Mouse (Mus musculus): ENCODE data around the gene Kalrn.

The Kalrn gene

DNA sequence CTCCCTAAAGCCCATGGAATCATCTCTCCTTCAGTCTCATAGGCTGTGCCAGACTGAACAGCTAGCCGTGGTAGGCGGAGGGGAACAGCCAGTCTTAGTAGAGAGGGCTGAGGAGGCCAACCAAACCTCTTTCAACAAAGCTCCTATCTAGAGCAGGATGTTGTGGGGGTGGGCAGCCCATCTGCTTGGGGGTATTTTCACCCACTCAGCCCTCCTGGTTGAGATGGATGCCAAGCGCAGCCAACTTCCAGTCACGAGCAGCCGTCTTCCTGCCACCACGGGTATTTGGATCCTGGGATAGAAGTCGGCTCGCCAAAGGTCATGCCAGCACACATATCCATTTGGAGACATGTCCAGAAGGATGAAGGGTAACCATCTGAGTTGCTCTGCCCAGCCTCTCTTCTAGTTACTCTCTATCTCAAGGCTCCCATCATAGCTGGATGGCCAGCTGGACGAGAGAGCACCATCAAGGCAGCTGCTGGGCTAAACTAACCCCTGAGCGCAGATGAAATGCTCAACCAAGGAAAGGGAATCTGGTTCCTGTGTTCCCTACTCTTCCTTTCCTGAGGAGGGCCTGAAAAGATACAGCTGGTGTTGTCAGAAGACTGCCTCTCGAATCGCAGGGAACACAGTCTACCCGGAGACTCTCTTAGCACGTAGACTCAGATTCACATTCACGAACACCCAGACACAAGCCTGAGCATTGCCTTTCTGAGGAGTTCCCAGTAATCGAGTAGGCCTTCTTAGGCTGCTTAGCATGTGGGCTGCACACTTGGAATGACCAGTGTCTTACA, 331.2 kb downstream of the Kalrn start:
- DNase-seq, result no peak

DNA sequence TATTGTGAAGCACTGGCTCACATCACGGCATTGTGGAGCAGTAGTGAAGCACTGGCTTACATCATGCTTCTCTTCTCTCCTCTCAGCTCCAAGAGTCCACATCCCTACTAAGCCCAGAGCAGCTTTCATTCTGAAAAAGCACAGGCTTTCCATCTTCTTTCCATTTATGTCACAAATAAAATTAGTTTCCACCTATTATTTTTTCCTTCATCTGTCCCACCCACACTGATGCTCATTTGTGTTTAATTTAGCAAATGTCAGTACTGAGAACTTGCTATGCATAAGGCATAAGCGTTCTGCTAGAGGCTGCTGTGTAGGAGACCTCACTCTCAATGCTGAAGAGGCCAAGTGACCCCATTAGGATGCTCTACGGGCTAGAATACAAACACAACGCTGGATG, 333.7 kb downstream of the Kalrn start:
- DNase-seq, result no peak

DNA sequence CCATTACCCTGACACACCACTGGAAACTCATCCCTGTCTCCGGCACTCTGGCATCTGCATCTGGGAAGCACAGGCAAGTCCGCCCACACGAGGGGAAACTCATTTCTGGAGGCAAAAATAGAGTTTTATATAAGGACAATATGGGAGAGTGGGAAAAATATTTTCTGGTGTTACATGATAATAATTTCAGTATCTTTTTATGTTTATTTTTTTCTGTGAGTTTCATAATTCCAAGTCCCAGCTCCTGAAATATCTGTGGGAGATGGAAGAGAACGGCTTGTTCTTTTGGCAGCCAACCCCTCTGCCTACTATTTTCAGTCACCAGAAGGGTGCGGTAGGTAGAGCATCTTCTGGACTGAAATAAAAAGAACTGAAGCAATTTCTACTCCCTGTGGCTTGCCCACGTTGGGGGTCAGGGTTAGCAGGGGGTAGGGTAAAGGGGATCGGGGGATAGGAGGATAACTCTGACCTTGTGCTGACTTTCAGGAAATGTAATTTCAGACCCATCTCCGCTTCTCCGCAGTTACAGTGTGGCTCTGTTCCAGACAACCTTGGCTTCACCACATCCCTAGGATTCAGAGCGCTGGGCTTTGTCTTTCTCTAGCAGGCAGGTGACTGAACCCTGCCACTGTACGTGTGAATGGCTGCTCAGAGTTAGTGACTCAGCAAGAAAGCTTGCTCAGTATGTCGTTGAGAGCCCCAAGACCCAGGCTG, 336.3 kb downstream of the Kalrn start:
- peak; percentile 60 for DNase-seq

DNA sequence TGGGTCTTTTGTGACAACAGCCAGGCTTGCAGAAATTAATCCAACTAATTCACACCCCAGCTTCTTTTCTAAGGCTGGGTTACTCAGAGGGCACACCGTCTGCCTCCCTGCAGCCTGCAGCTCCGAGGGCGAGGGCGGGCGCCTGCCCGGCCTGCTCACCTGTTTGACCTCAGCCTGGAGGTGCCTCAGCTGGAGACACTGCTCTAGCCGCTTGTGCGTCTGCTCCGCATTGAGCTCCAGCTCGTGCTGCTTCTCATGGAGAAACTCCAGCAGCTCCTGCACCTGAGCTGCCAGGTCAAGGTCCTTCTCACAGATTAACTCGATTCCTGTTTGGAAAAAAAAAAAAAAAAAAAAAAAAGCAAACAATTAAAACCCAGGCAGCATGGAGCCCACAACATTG, 338.2 kb downstream of the Kalrn start:
- peak; percentile 9 for DNase-seq

DNA sequence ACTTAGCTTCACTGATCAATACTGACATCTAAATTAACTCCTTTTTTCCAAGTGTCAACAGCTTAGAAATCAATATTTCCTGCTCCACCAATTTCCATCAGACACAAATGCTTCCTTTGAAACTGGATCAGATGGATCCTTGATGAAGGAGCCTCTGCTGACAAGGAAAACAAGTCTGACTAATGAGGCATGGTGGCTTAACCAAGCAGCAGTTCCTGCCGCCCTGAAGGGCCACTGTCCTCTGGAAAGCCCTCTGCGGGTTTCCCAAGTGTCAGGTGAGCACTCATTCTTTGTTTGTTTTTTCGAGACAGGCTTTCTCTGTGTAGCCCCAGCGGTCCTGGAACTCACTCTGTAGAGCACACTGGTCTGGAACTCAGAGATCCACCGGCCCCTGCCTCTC, 341.4 kb downstream of the Kalrn start:
- DNase-seq, result no peak

DNA sequence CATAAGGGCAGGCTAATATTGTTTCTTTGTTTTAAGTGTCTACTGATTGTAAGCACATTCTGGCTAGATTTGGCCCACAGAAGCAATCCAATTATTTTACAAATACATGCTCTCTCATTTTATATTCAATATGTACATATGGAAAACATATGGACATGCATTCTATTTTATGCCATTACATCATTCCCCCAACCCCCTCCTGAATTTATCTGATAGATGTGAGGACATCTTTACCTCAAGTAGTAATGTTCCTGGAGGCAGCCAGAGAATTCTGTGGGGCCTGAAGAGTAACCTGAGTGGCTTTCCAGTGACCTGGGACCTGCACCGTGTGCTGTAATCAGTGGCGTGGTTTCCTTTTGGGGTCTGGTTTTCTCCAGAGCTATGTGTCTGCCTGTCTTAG, 342.2 kb downstream of the Kalrn start:
- DNase-seq, result no peak

DNA sequence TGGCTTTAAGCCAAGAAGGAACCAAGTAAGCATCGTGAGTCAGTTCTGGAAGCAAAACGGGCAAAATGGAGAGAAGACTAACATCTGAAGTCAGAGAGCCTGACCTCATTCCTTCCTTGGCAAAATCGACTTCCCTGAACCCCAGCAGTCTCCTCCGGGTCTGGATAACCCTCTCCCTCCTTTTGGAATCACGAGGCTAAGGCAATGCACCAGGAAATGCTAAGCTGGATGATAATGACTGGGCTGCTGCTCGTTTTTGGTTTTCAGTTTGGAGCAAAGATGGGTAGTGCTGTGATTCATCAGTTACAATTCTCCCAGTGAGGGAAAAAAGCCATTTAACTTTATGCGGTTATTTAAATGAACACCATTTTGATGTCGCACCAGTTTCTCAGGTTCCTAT, 344.0 kb downstream of the Kalrn start:
- no peak for DNase-seq

DNA sequence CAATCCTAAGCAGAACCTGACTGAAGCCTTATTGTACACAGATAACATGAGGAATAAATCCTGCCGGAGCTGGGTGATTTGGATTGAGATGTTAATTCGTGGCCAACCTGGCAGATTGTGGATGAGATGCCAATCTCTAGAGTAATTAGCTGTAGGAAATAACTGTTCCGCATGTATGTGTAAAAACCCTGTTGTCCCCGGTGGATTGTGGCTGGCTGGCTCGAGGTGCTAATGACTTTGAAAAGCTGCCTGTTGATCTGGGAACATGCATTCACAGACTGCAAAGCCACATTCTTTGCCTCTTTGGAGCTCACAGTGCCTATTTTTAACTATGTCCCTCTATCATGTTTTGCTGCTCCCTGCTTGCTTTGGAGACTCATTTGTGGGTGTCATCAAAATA, 344.7 kb downstream of the Kalrn start:
- no peak for DNase-seq

DNA sequence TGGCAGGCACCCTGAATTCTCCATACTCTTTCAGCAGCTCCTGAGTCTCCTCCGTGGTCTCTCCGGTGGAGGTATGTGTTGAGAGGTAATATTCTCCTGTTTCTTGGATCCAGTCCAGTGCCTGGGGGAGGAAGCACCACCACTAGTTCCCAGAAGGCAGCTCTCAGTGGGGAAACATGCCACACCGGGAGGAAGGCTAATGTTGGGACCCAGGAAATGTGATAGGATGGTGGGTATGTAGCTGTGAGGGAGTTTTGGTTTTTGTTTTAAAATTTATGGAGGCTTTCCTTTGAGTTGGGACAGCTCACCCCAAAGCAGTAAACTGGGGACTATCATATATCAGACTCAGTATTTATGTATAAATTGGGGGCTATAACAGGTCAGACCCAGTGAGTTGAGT, 361.2 kb downstream of the Kalrn start:
- no peak for DNase-seq

DNA sequence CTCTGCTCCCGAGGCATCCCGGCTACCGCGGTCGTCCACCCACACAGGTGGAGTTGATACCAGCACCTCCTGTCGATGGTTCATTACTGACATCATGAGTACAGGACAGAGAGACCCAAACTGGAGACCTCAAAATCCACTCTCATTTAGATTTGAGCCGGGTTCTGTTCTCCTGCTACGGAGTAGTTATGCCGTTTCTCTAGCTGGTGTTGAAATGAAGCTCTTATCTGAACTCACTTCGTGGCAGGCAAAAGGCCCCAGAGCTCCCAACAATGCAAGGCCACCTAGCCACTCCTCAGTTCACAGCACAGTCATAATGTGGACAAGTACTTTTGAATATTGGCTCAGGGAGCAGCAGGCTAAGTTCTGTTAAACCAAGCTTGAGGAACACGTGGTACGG, 362.1 kb downstream of the Kalrn start:
- no peak for DNase-seq

DNA sequence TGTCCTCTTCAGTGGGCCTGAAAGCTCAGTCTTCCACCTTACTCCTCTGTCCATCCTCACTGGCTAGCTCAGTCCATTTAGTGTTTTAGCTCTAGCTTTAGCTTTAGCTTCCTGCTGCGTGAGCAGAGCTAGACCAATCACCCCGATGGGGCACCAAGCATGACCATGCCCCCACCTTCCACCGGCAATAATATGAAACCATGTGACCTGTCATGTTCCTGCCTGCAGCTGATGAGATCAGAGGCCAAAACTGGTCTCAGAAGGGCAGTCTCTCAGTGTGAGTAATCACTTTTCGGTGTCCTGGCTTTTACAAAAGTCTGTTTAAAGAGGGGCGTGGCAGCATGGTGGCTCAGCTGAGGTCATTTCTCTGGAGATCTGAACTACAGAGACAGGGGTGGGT, 364.6 kb downstream of the Kalrn start:
- DNase-seq, result no peak

DNA sequence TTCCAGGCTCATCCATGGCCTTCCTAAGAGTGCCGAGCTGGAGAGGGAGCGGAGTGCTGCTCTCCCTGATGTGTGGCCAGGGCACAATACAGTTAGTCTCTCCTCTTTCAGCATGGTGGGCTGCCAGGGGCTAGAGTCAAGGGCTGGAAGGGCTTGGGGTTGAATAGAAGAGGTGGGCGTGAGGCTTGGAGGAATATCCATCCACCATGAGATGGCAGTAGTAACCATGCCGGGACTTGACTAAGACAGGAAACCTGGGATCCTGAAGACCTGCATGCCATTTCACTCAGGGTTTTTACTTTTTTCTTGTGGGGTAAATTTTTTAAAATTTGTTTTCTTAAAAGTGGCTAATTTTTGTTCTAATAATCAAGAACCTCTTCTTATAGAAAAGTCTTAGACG, 365.4 kb downstream of the Kalrn start:
- no peak for DNase-seq

DNA sequence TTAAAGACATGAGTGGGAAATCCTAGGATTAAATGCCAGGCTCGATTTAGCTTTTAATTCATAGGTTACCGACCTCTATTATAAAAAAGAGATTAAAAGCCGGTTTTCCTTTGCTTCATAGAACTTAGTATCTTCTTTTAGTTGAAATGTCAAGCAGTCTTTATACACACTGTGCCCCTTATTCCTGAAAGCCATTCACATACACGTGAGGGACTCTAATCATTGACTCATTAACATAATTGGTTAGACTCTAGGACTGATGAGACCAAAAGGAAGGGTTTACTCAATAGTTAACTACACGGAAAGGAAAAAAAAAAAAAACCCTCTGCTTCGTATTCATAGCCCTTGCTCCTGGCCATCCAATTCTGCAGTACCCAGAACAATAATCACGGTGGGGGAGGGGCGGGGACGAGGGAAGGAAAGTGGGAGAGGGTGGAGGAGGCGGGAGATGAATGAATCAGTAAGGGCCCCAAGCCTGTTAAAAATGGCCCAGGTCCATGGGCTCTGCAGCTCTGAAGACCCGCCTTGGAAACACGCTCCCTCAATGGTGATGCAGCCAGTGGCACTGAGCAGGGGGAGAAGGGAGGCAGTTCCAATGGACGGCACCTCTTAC, 368.7 kb downstream of the Kalrn start:
- no peak for DNase-seq

DNA sequence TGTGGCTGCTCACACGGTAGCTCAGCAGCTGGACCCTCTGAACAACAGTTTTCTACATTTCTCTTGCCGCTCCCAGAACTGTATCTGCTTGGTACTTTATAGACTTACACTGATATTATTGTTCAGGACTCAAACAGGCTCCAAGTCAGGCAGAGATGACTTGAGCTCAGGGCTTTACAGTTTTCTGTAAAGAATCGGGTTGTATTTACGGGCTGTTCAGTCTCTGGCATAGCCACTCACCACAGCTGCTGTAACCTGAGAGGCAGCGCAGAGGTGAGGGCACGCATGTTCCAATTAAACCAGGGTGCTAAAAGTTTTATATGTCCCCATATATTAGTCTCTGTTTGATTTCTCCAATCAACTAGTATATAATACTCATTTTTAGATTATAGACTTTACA, 373.8 kb downstream of the Kalrn start:
- DNase-seq, result no peak

DNA sequence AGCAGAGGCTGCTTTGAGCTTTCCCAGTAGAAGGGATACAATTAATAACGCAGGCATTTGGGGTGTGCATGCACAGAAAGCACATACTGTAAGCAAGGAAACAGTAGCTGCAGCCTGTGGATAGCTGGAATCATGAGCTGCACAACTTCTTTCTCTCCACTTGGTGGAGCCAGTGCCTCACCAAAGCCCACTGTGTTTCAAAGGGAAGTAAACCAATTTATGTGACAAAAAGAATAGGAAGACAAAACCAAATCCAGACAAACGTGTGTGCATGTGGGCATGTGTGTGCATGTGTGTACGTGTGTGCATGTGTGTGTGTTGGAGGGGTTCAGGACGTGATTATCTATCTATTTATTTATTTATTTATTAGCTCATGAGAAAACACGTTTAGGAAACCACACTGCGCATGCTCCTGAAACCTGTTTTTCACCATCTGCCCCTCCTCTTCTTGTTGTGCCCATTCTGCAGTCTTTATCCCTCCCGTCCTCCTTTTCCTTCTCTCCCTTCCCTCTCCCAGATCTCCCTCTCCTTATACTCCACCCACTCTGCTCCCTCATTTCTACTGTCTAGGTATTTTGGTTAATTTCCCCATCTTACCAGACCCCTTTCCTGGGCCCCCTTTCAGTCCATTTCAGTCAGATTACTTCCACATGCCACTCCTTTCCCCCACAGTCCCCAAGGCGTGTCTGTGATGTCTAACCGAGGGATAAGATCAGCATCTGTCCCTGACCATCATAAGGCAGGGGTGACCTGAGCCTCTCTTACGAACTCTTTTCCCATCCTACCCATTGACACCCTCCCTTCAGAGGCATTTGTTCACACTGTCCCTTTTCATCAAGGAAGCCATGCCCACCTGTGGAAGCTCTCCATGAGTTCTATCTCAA, 380.1 kb downstream of the Kalrn start:
- DNase-seq, result peak; percentile 21

DNA sequence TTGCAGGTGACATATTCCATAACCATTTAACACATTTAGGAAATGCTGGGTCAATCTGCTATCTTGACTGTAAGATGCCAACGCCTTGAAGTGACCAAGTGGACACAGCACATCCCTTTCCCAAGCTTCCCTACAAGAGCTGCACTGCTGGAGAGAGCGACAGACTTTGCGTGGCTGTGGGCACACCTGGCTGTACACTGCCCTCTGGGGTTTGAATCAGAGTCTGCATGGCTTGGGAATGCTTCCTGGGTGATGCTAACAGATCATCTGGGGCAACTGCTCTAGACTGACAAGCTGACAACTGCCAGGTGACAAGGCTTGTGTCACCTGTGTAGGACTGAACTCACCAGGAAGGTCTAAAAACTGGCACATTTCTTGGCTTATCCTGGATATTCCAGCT, 388.6 kb downstream of the Kalrn start:
- DNase-seq, result no peak

DNA sequence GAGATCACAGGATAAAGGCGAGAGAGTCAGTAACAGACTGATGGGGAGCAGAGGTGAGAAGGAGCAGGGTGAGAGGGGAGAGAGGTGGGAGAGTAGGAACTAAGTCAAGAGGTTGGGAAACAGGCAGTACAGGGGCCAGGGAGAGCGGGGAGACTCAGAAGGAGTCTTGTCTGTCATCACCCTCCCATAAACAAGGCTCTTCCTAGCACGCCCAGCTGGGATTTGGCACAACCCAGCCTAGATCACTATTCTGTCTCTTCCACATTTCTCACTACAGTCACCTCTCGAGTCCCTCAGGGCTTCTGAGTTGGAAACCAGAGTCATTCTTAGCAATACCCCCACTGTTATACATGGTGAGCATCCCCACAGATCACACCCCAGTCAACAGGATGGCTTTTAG, 390.1 kb downstream of the Kalrn start:
- no peak for DNase-seq

DNA sequence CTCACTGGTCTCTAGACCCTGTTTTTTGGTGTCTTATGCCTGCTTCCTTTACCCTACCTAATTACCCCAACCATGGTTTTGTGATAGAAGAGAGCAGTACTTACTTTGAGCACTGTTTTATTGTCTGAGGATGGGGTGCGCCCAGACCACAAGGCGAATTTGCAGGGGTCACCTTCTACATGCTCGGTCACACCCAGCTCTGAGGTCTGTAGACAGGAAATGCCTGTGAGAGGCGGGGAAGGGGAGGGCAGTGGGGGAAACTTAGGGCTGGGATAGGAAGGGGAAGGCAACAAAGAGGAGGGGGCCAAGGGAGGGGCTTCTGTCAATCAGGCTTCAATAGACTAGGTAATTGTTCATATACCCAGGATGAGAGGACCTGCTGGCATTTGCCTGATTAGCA, 397.7 kb downstream of the Kalrn start:
- no peak for DNase-seq

DNA sequence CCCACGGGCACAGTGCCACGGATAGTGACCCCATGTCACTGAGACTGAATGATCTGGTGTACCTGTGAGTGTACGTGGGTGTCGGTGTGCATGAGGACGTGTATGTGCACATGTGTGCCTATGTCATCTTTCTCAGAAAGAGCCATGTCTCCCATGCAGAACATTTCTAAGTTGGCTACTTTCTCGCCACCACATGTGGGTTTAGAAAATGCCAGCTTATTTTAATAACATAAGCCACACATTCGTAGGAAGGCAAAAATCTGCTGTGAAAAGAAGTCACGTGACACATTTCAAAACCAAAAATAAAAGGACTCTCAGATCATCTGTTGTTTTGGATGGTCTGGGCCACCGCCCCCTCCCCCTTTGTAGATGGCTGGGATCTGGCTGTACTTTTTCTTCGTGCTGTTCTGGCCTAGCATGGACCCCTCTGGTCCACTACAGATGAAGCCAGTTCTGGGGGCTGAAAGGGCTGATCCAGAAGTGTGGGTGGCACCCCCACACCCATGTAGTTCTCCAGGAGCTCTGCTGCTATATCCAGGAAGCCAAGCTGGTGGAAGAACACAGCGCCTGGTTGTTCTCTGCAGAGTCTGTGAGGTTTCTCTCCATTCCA, 400.7 kb downstream of the Kalrn start:
- no peak for DNase-seq

DNA sequence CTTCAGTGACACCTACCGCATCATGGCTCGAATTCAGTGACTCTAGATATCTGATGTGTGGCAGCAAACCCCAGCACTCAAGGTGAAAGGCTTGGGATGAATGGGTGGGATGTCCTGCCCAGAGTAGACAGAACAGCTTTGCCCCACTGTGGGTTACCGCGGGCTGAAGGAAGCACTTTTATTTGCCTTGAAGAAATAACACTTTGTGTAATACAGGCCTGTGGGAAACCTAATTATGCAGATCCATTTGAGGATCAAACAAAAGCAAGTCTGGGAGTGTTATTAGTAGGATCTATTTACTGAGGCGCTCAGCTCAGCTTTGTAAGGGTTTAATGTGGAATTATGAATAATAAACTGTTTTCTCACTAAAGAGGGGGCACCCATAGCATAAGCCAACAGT, 406.3 kb downstream of the Kalrn start:
- DNase-seq, result no peak

DNA sequence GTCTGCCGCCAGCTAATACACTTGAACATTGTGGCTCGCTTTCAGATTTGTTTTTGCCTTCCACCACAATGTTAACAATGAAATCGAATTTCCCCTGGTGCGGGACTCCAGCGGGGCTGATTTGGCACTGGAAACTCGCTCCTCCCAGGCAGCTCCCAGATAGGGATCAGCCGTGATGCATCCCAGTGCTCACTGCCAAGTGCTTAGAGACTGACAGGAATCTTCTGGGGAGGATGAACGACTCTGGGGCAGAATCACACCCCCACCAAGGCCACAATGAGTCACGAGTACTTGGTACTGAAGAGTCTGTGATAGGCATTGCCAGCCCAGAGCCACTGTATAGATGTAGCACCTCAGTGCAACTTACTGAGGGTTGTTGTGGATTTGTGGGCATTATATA, 410.2 kb downstream of the Kalrn start:
- DNase-seq, result no peak

DNA sequence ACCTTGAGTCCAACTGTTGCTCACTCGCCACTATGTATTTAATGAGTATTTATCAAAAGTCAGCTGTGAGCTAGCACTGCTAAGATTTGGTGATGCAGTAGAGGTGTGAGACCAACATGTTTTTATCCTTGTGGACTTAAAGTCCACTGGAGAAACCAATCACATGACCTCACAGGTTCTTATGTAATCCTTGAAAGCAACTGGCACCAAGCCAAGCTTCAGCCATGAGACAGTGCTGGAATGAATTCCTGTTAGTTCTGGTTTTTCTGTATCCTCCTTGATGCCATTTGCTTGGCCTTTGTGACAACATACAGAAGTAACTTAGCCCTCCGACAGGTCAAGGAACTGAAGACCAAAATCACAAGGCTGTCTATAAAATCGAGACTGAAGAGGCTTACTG, 413.8 kb downstream of the Kalrn start:
- no peak for DNase-seq

Data from cerebellum, adult 11-12 months (tissue).